ENCODE assay signal across 20 mouse cellular contexts in genomic region chr6:97699054-97699751, GRCm38 (mm10).
DNase-seq lines count a peak whose midpoint lies in the region; ATAC-seq lines count a peak whose summit lies in the region.
"Had no signal": no experiment of that assay in that cellular context is flagged by ENCODE, and none has a peak within 500 bp of the region (broad histone marks: within the 10 kb centered on the region; RNA-seq: fewer than 3 reads in every experiment).

No protein-coding gene starts in this region.

- peak; percentile 6 to 50 for DNase-seq in layer of hippocampus, adult 18-20 months (ENCODE audit: low spot score in 2 of 2)
- DNase-seq in layer of hippocampus, postnatal 25 days (ENCODE audit: extremely low spot score in 1 of 2, low spot score in 1 of 2), result no peak
- peak; percentile 65 for DNase-seq in brain, embryonic 18.5 days (ENCODE audit: low read depth, low spot score)
- peak; percentile 18 for DNase-seq in forelimb bud, embryonic 11.5 days (ENCODE audit: low read depth, low spot score)
- DNase-seq in urinary bladder, postnatal 4 days (ENCODE audit: low spot score in 2 of 2), result no peak
- DNase-seq in natural killer cell, adult 2 months (ENCODE audit: low spot score in 2 of 2), result no peak
- no peak for DNase-seq in kidney, postnatal 14 days
- DNase-seq: adrenal gland, adult 8-10 months; cerebellum, adult 9-10 months; heart, adult 18-20 months; right cerebral cortex, postnatal 4 days; thymus, adult 2 months had no signal

- H3K9ac ChIP-seq in midbrain, embryonic 15.5 days, result no peak overlapping the region
- H3K9ac ChIP-seq: kidney, embryonic 15.5 days; limb, embryonic 12.5 days; liver, embryonic 14.5 days had no signal

- H3K9me3 ChIP-seq in midbrain, embryonic 15.5 days, result no peaks in the 10 kb centered on the region
- H3K9me3 ChIP-seq: kidney, embryonic 15.5 days; limb, embryonic 12.5 days; megakaryocyte, embryonic 14.5 days had no signal

- H3K4me2 ChIP-seq in midbrain, embryonic 15.5 days, result no peak overlapping the region
- H3K4me2 ChIP-seq: kidney, embryonic 15.5 days; limb, embryonic 12.5 days had no signal

- H3K36me3 ChIP-seq in midbrain, embryonic 15.5 days (replicated peaks), result no peaks in the 10 kb centered on the region
- H3K36me3 ChIP-seq: kidney, embryonic 15.5 days; limb, embryonic 12.5 days had no signal

- no peak overlapping the region for H3K4me3 ChIP-seq in midbrain, embryonic 15.5 days
- H3K4me3 ChIP-seq: kidney, embryonic 15.5 days; limb, embryonic 12.5 days; megakaryocyte, embryonic 14.5 days had no signal

- WGBS in midbrain, embryonic 15.5 days, result 40% methylated on average over 9 of the region's 9 CpGs

- no peaks in the 10 kb centered on the region for H3K27me3 ChIP-seq in midbrain, embryonic 15.5 days (replicated peaks)
- H3K27me3 ChIP-seq: kidney, embryonic 15.5 days; limb, embryonic 12.5 days; megakaryocyte, embryonic 14.5 days had no signal

- H3K4me1 ChIP-seq in midbrain, embryonic 15.5 days, result peaks cover 12% of the 10 kb centered on the region; the same call in 1 of the 2 replicates
- H3K4me1 ChIP-seq: kidney, embryonic 15.5 days; limb, embryonic 12.5 days; megakaryocyte, embryonic 14.5 days had no signal

- 0 out of 2 replicates have a peak, but pooled peaks have one; percentile 24 for ATAC-seq in midbrain, embryonic 15.5 days (replicated peaks)
- ATAC-seq: CD4-positive, CD25-positive, alpha-beta regulatory T cell, adult 4 months; inflammation-experienced regulatory T-cells, adult 6 months; lung, postnatal 0 days had no signal

- H3K27ac ChIP-seq in midbrain, embryonic 15.5 days, result no peak overlapping the region
- H3K27ac ChIP-seq: kidney, embryonic 15.5 days; limb, embryonic 12.5 days; liver, embryonic 14.5 days had no signal

Comparison
In these comparisons a context has a peak if more than half of its experiments do, and no peak if none do; other contexts are left out.
1. DNase-seq: peak in layer of hippocampus, adult 18-20 months (2 of 2), brain, embryonic 18.5 days (single experiment) and forelimb bud, embryonic 11.5 days (single experiment); none in layer of hippocampus, postnatal 25 days (0 of 2), urinary bladder, postnatal 4 days (0 of 2), natural killer cell, adult 2 months (0 of 2) and kidney, postnatal 14 days (single experiment).